27 mouse cellular contexts compared by ENCODE assay signal in genomic region chr16:67509079-67509478, GRCm38 (mm10).
A peak's percentile ranks its signal among the peaks of the same experiment; 100 is the strongest.
DNase-seq lines count a peak whose midpoint lies in the region; ATAC-seq and TF ChIP-seq lines count a peak whose summit lies in the region.
"Had no signal": no experiment of that assay in that cellular context is flagged by ENCODE, and none has a peak within 500 bp of the region (broad histone marks: within the 10 kb centered on the region; RNA-seq: fewer than 3 reads in every experiment).

No protein-coding gene starts in this region.

- no peaks in the 10 kb centered on the region for H3K4me1 ChIP-seq in midbrain, embryonic 14.5 days (ENCODE audit: control insufficient read depth, insufficient read depth, low read length)
- no peaks in the 10 kb centered on the region for H3K4me1 ChIP-seq in midbrain, embryonic 10.5 days
- H3K4me1 ChIP-seq in midbrain, postnatal 0 days (ENCODE audit: insufficient read depth, low read length): no peaks in the 10 kb centered on the region
- H3K4me1 ChIP-seq: heart, embryonic 15.5 days; intestine, embryonic 15.5 days; limb, embryonic 12.5 days; neural tube, embryonic 13.5 days; stomach, embryonic 15.5 days had no signal

- no peak overlapping the region for H3K9ac ChIP-seq in midbrain, embryonic 14.5 days (replicated peaks; ENCODE audit: low read length)
- H3K9ac ChIP-seq in midbrain, postnatal 0 days (replicated peaks; ENCODE audit: low read length, poor library complexity, severe bottlenecking): no peak overlapping the region
- H3K9ac ChIP-seq: heart, embryonic 15.5 days; intestine, embryonic 15.5 days; limb, embryonic 12.5 days; liver, postnatal 0 days; neural tube, embryonic 13.5 days; stomach, embryonic 15.5 days had no signal

- WGBS in midbrain, embryonic 14.5 days: 64% methylated on average over 9 of the region's 9 CpGs
- WGBS in midbrain, embryonic 10.5 days: 91% methylated on average over 9 of the region's 9 CpGs
- WGBS in midbrain, postnatal 0 days: 66% methylated on average over 9 of the region's 9 CpGs

- no peak for DNase-seq in cerebellum, postnatal 36 days
- no peak for DNase-seq in frontal cortex, postnatal 14 days (ENCODE audit: low spot score in 2 of 2)
- peak; percentile 34 for DNase-seq in midbrain, embryonic 14.5 days
- DNase-seq in midbrain, embryonic 10.5 days (ENCODE audit: low spot score): no peak
- DNase-seq in midbrain, postnatal 0 days (ENCODE audit: low spot score): peak; percentile 13
- DNase-seq in urinary bladder, postnatal 10 days (ENCODE audit: low spot score): no peak
- DNase-seq: adrenal gland, adult 8-10 months; cerebellum, postnatal 10 days; gastrocnemius, adult 2 months; heart, postnatal 4 days; kidney, adult 8-10 months; kidney, postnatal 10 days; liver, postnatal 0 days; thymus, adult 18-20 months; thymus, postnatal 36 days had no signal

- no peaks in the 10 kb centered on the region for H3K27me3 ChIP-seq in midbrain, embryonic 14.5 days (ENCODE audit: control insufficient read depth, insufficient read depth, low read length)
- no peaks in the 10 kb centered on the region for H3K27me3 ChIP-seq in midbrain, embryonic 10.5 days (ENCODE audit: low read depth, poor library complexity, severe bottlenecking)
- H3K27me3 ChIP-seq in midbrain, postnatal 0 days (ENCODE audit: insufficient read depth, low read length): no peaks in the 10 kb centered on the region
- H3K27me3 ChIP-seq: heart, embryonic 15.5 days; intestine, embryonic 15.5 days; limb, embryonic 12.5 days; neural tube, embryonic 13.5 days; stomach, embryonic 15.5 days had no signal

- H3K36me3 ChIP-seq in midbrain, embryonic 14.5 days (ENCODE audit: control insufficient read depth, insufficient read depth, low read length): no peaks in the 10 kb centered on the region
- no peaks in the 10 kb centered on the region for H3K36me3 ChIP-seq in midbrain, embryonic 10.5 days
- no peaks in the 10 kb centered on the region for H3K36me3 ChIP-seq in midbrain, postnatal 0 days (ENCODE audit: insufficient read depth, low read length)
- H3K36me3 ChIP-seq: heart, embryonic 15.5 days; intestine, embryonic 15.5 days; limb, embryonic 12.5 days; neural tube, embryonic 13.5 days; stomach, embryonic 15.5 days had no signal

- H3K27ac ChIP-seq in midbrain, embryonic 14.5 days (replicated peaks; ENCODE audit: low read depth, low read length): no peak overlapping the region
- no peak overlapping the region for H3K27ac ChIP-seq in midbrain, embryonic 10.5 days (replicated peaks)
- H3K27ac ChIP-seq in midbrain, postnatal 0 days (ENCODE audit: low read depth, low read length): no peak overlapping the region
- H3K27ac ChIP-seq: gastrocnemius, adult 2 months; heart, embryonic 15.5 days; intestine, embryonic 15.5 days; limb, embryonic 12.5 days; macrophage; neural tube, embryonic 13.5 days; stomach, embryonic 15.5 days had no signal

- no peak overlapping the region; the same call in 1 of the 2 replicates for H3K4me2 ChIP-seq in midbrain, embryonic 14.5 days (ENCODE audit: low read length)
- H3K4me2 ChIP-seq in midbrain, postnatal 0 days (ENCODE audit: low read depth, low read length, poor library complexity, severe bottlenecking): no peak overlapping the region
- H3K4me2 ChIP-seq: heart, embryonic 15.5 days; intestine, embryonic 15.5 days; limb, embryonic 12.5 days; liver, embryonic 11.5 days; neural tube, embryonic 13.5 days; stomach, embryonic 15.5 days had no signal

- H3K4me3 ChIP-seq in midbrain, embryonic 14.5 days (replicated peaks; ENCODE audit: low read depth, low read length): no peak overlapping the region
- H3K4me3 ChIP-seq in midbrain, embryonic 10.5 days: no peak overlapping the region
- H3K4me3 ChIP-seq in midbrain, postnatal 0 days (ENCODE audit: low read depth, low read length): peak overlapping the region; percentile 1; the same call in 1 of the 2 replicates
- H3K4me3 ChIP-seq: gastrocnemius, adult 2 months; heart, embryonic 15.5 days; intestine, embryonic 15.5 days; limb, embryonic 12.5 days; myocyte; neural tube, embryonic 13.5 days; stomach, embryonic 15.5 days had no signal

- no peak for TF ChIP-seq CTCF in midbrain, postnatal 0 days (IDR thresholded peaks at IDR 0.05)

- H3K9me3 ChIP-seq in midbrain, embryonic 14.5 days (ENCODE audit: control insufficient read depth, low read length): no peaks in the 10 kb centered on the region
- no peaks in the 10 kb centered on the region for H3K9me3 ChIP-seq in midbrain, embryonic 10.5 days (replicated peaks)
- H3K9me3 ChIP-seq in midbrain, postnatal 0 days (ENCODE audit: low read length): no peaks in the 10 kb centered on the region
- H3K9me3 ChIP-seq: heart, embryonic 15.5 days; intestine, embryonic 15.5 days; limb, embryonic 12.5 days; neural tube, embryonic 13.5 days; stomach, embryonic 15.5 days had no signal

- ATAC-seq in cerebellum, adult (ENCODE audit: insufficient number of reproducible peaks, low FRiP score, low TSS enrichment): 0 out of 2 replicates have a peak, but pooled peaks have one; percentile 26
- peak; percentile 73 for ATAC-seq in frontal cortex, adult (ENCODE audit: low TSS enrichment)
- no peak for ATAC-seq in midbrain, embryonic 14.5 days (ENCODE audit: low FRiP score, low TSS enrichment)
- no peak for ATAC-seq in midbrain, postnatal 0 days (ENCODE audit: low FRiP score)
- ATAC-seq: activated CD4-positive, CD25-positive, alpha-beta regulatory T cell, adult 4 months; intestine, embryonic 15.5 days; liver, postnatal 0 days; lung, postnatal 0 days had no signal

Comparison
In these comparisons a context has a peak if more than half of its experiments do, and no peak if none do; other contexts are left out.
1. DNase-seq: peak in midbrain, embryonic 14.5 days (single experiment) and midbrain, postnatal 0 days (single experiment); none in cerebellum, postnatal 36 days (0 of 2), frontal cortex, postnatal 14 days (0 of 2), midbrain, embryonic 10.5 days (single experiment) and urinary bladder, postnatal 10 days (single experiment).
2. ATAC-seq: peak in cerebellum, adult (single experiment) and frontal cortex, adult (single experiment); none in midbrain, embryonic 14.5 days (single experiment) and midbrain, postnatal 0 days (single experiment).